Mouse (Mus musculus): ENCODE results near the gene Ush1g. TPM values are rescaled to one million over a fixed set of nuclear protein-coding genes. Genes with fewer than 3 reads are reported as not detected.

Ush1g gene
- total and polyA plus RNA-seq, 3 experiments: not detected

GRCm38 (mm10) chr11:115370368-115370767 is 48.5 kb upstream of the Ush1g start:
- Histone ChIP-seq H3K4me3 (ENCODE audit: control insufficient read depth in 1 of 2, insufficient read depth in 1 of 2, low read depth in 2 of 2, low read length in 2 of 2) (no peak overlapping the region), H3K36me3 (ENCODE audit: control insufficient read depth in 1 of 2, insufficient read depth in 2 of 2, low read length in 2 of 2) (peaks cover 0 to 5% of the 10 kb centered on the region in 2 experiments; a peak in 2 of 4 replicates), H3K79me2 (ENCODE audit: control insufficient read depth, insufficient read depth, low read length, poor library complexity) (no peaks in the 10 kb centered on the region), H3K4me1 (ENCODE audit: control insufficient read depth in 1 of 2, insufficient read depth in 2 of 2, low read length in 2 of 2) (peaks cover 3 to 7% of the 10 kb centered on the region in 2 experiments; a peak in 3 of 4 replicates), H3K9ac (ENCODE audit: control insufficient read depth, low read depth, low read length, poor library complexity, severe bottlenecking) (no peak overlapping the region), H3K9me3 (replicated peaks; ENCODE audit: insufficient read depth, low read length) (no peaks in the 10 kb centered on the region), H3K27ac (ENCODE audit: control insufficient read depth, low read depth, low read length) (no peak overlapping the region), H3K27me3 (ENCODE audit: control insufficient read depth in 1 of 2, insufficient read depth in 2 of 2, low read length in 2 of 2) (peaks cover 3 to 7% of the 10 kb centered on the region in 2 experiments; a peak in 3 of 4 replicates)
- peak; percentile 42; the same call in 1 of the 2 replicates for TF ChIP-seq TAL1 (IDR thresholded peaks at IDR 0.05; ENCODE audit: low read length)
- no peak for TF ChIP-seq USF2 (IDR thresholded peaks at IDR 0.05; ENCODE audit: borderline replicate concordance in 1 of 2, insufficient read depth in 1 of 2, low read depth in 1 of 2, low read length in 2 of 2)
- peak; percentile 63; the same call in 1 of the 2 replicates for TF ChIP-seq TCF12 (IDR thresholded peaks at IDR 0.05; ENCODE audit: low read depth, low read length)
- TF ChIP-seq SMC3 (IDR thresholded peaks at IDR 0.05; ENCODE audit: low read depth, low read length): no peak
- peak; percentile 98 for TF ChIP-seq RCOR1 (IDR thresholded peaks at IDR 0.05; ENCODE audit: low read depth, low read length)
- no peak for TF ChIP-seq ETS1 (IDR thresholded peaks at IDR 0.05; ENCODE audit: low read depth, low read length)
- no peak for TF ChIP-seq UBTF (IDR thresholded peaks at IDR 0.05; ENCODE audit: borderline replicate concordance, insufficient read depth, low read depth, low read length)
- no peak for TF ChIP-seq CHD1 (IDR thresholded peaks at IDR 0.05; ENCODE audit: low read depth, low read length)
- TF ChIP-seq ELF1 (IDR thresholded peaks at IDR 0.05; ENCODE audit: low read depth, low read length): no peak
- TF ChIP-seq RAD21 (IDR thresholded peaks at IDR 0.05; ENCODE audit: low read depth, low read length): no peak
- no peak for TF ChIP-seq MAZ (IDR thresholded peaks at IDR 0.05; ENCODE audit: low read depth, low read length)
- no peak for TF ChIP-seq MYC (IDR thresholded peaks at IDR 0.05; ENCODE audit: low read depth, low read length)
- no peak for TF ChIP-seq MEF2A (IDR thresholded peaks at IDR 0.05; ENCODE audit: extremely low read depth, insufficient replicate concordance, low read depth, low read length, poor library complexity, severe bottlenecking)
- no peak for TF ChIP-seq GABPA (IDR thresholded peaks at IDR 0.05; ENCODE audit: low read depth, low read length)
- TF ChIP-seq ZKSCAN1 (IDR thresholded peaks at IDR 0.05; ENCODE audit: low read depth, low read length): no peak
- peak; percentile 21 to 37; a peak in 2 of 4 replicates for TF ChIP-seq EP300 (IDR thresholded peaks at IDR 0.05; ENCODE audit: low read depth in 1 of 2, low read length in 2 of 2)
- no peak for TF ChIP-seq CTCF (IDR thresholded peaks at IDR 0.05 in 2 of 3, conservative IDR thresholded peaks at IDR 0.05 in 1 of 3; ENCODE audit: control insufficient read depth in 1 of 3, insufficient read depth in 1 of 3, low read depth in 2 of 3, low read length in 3 of 3, poor library complexity in 1 of 3, severe bottlenecking in 1 of 3)
- no peak for TF ChIP-seq SIN3A (IDR thresholded peaks at IDR 0.05; ENCODE audit: low read length)
- TF ChIP-seq E2F4 (IDR thresholded peaks at IDR 0.05; ENCODE audit: borderline replicate concordance, low read depth, low read length): no peak
- TF ChIP-seq POLR2AphosphoS5 (IDR thresholded peaks at IDR 0.05; ENCODE audit: borderline replicate concordance, low read depth, low read length): no peak
- TF ChIP-seq BHLHE40 (IDR thresholded peaks at IDR 0.05; ENCODE audit: borderline replicate concordance, low read depth, low read length): no peak
- TF ChIP-seq GATA1 (IDR thresholded peaks at IDR 0.05; ENCODE audit: low read depth, low read length): no peak
- TF ChIP-seq NELFE (IDR thresholded peaks at IDR 0.05; ENCODE audit: low read depth, low read length): no peak
- TF ChIP-seq USF1 (IDR thresholded peaks at IDR 0.05; ENCODE audit: low read depth, low read length): no peak
- TF ChIP-seq MAFK (IDR thresholded peaks at IDR 0.05; ENCODE audit: borderline replicate concordance, low read depth, low read length): no peak
- TF ChIP-seq POLR2AphosphoS2 (IDR thresholded peaks at IDR 0.05; ENCODE audit: low read length): no peak
- DNase-seq (ENCODE audit: low read depth, low spot score): peak; percentile 42

Measured in MEL (cell line).